Mouse (Mus musculus): ENCODE measurements around the gene Shox2. TPM values are rescaled to one million over a fixed set of nuclear protein-coding genes. Genes with fewer than 3 reads are reported as not detected.

Shox2 gene
- polyA plus RNA-seq, 1 experiment from 2014 or later: 3.0 TPM

GRCm38 (mm10) chr3:66939675-66940074, 41.9 kb downstream of the Shox2 start:
- Histone ChIP-seq H3K4me1 (no peaks in the 10 kb centered on the region), H3K4me2 (no peak overlapping the region)

GRCm38 (mm10) chr3:66922436-66922835, 59.1 kb downstream of the Shox2 start:
- Histone ChIP-seq H3K4me3 (no peak overlapping the region), H3K27ac (no peak overlapping the region), H3K9me3 (no peaks in the 10 kb centered on the region), H3K4me1 (no peaks in the 10 kb centered on the region), H3K27me3 (no peaks in the 10 kb centered on the region), H3K4me2 (no peak overlapping the region), H3K36me3 (no peaks in the 10 kb centered on the region), H3K9ac (no peak overlapping the region)
- no peak for ATAC-seq (ENCODE audit: borderline replicate concordance, extremely low read depth, low FRiP score, low TSS enrichment)
- WGBS: 75% methylated on average over 3 of the region's 3 CpGs

More at GRCm38 (mm10) chr3:66939675-66940074, 41.9 kb downstream of the Shox2 start:
- Histone ChIP-seq H3K27ac (no peak overlapping the region), H3K36me3 (no peaks in the 10 kb centered on the region), H3K9ac (no peak overlapping the region), H3K9me3 (no peaks in the 10 kb centered on the region), H3K4me3 (no peak overlapping the region), H3K27me3 (no peaks in the 10 kb centered on the region)
- ATAC-seq (ENCODE audit: borderline replicate concordance, extremely low read depth, low FRiP score, low TSS enrichment): no peak
- WGBS: 68% methylated on average over 10 of the region's 10 CpGs

Other genes with a start within 250 kb of the Shox2 start
- gene Rsrc1, start 381 bp downstream of the Shox2 start, polyA plus RNA-seq (2015; fragmentation: Nextera tagmentation; extraction: Ambion mirVana): 28.7 and 29.5 TPM in 2 replicates

All from lung, embryonic 15.5 days (tissue).